Mouse (Mus musculus): ENCODE data around the gene Rd3l.

The Rd3l gene

GRCm38 (mm10) chr12:111980887-111981367 is at the start of gene Rd3l:
Rd3l (minus strand) TSS chr12:111981317.
- no peak for DNase-seq

GRCm38 (mm10) chr12:112027408-112027807 is 46.3 kb upstream of the Rd3l start:
- no peak for DNase-seq

- DNase-seq, result no peak
These were observed 45.0 kb upstream of the Rd3l start for GRCm38 (mm10) chr12:112025907-112026645.

GRCm38 (mm10) chr12:112025457-112025856 is 44.3 kb upstream of the Rd3l start:
- no peak for DNase-seq

GRCm38 (mm10) chr12:112024581-112025310 is 43.6 kb upstream of the Rd3l start:
- no peak for DNase-seq

- no peak for DNase-seq
These were observed 42.2 kb upstream of the Rd3l start for GRCm38 (mm10) chr12:112023306-112023705.

- DNase-seq, result no peak
These were observed 35.2 kb upstream of the Rd3l start for GRCm38 (mm10) chr12:112016346-112016745.

GRCm38 (mm10) chr12:112013271-112013801 is 32.2 kb upstream of the Rd3l start:
- DNase-seq, result no peak

GRCm38 (mm10) chr12:112012511-112013270 is 31.6 kb upstream of the Rd3l start:
- DNase-seq, result no peak

- peak; percentile 44 to 75 for DNase-seq
These were observed 20.1 kb upstream of the Rd3l start for GRCm38 (mm10) chr12:112001223-112001622.

GRCm38 (mm10) chr12:111999735-112000134 is 18.6 kb upstream of the Rd3l start:
- no peak for DNase-seq

- DNase-seq, result no peak
These were observed 14.0 kb upstream of the Rd3l start for GRCm38 (mm10) chr12:111995161-111995560.

GRCm38 (mm10) chr12:111992626-111993025 is 11.5 kb upstream of the Rd3l start:
- no peak for DNase-seq

- DNase-seq, result no peak
These were observed 5.6 kb upstream of the Rd3l start for GRCm38 (mm10) chr12:111986756-111987155.

- DNase-seq, result no peak
These were observed 2.0 kb upstream of the Rd3l start for GRCm38 (mm10) chr12:111983165-111983564.

- DNase-seq, result no peak
These were observed 714 bp upstream of the Rd3l start for GRCm38 (mm10) chr12:111981831-111982230.

- no peak for DNase-seq
These were observed 2.8 kb downstream of the Rd3l start for GRCm38 (mm10) chr12:111978274-111978673.

- peak in 1 of 2 experiments; percentile 34 for DNase-seq
These were observed 4.0 kb downstream of the Rd3l start for GRCm38 (mm10) chr12:111977138-111977537.

- DNase-seq, result no peak
These were observed 6.5 kb downstream of the Rd3l start for GRCm38 (mm10) chr12:111974578-111974977.

- no peak for DNase-seq
These were observed 8.6 kb downstream of the Rd3l start for GRCm38 (mm10) chr12:111972504-111972903.

GRCm38 (mm10) chr12:111971231-111971686 is 9.9 kb downstream of the Rd3l start, which contains the start of gene Tdrd9:
Tdrd9 (plus strand) TSS chr12:111971559.
- no peak for DNase-seq

- DNase-seq, result no peak
These were observed 11.0 kb downstream of the Rd3l start for GRCm38 (mm10) chr12:111970085-111970484.

GRCm38 (mm10) chr12:111966683-111967173 is 14.4 kb downstream of the Rd3l start, which contains the start of gene Atp5mpl:
Atp5mpl (minus strand) TSS chr12:111966977.
- DNase-seq, result peak; percentile 96 to 98

All from lung, postnatal 4 days (tissue).